Mouse (Mus musculus): ENCODE data around the gene Slc25a48. TPM values are rescaled to one million over a fixed set of nuclear protein-coding genes. Genes with fewer than 3 reads are reported as not detected.

Gene Slc25a48
- polyA plus RNA-seq, 1 experiment from 2014 or later = 0.11 TPM

DNA sequence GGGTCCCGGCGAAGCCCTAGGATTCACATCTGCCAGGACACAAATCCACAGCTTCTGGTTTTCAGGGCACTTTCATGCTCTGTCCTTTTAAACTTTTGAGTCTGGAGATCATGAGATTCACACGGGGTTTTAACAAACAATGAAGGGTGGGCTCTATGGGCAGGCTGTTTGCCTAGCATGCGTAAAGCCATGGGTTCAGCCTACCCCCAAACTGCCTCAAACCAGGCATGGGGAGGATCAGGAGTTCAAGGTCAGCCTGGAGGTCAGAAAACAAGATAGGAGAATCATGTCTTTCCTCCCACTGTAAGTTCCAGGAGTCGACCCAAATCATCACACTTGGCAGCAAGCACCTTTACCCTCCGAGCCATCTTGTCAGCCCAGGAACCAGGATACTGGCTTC is 18.6 kb upstream of the Slc25a48 start:
- H3K27ac ChIP-seq (replicated peaks; ENCODE audit: low read depth, low read length) = no peak overlapping the region
- peaks cover 6% of the 10 kb centered on the region for H3K4me1 ChIP-seq (ENCODE audit: control insufficient read depth, insufficient read depth, low read length)
- H3K4me3 ChIP-seq (replicated peaks; ENCODE audit: low read depth, low read length) = no peak overlapping the region
- WGBS = 82% methylated on average over 6 of the region's 6 CpGs
- no peak overlapping the region for H3K9ac ChIP-seq (replicated peaks; ENCODE audit: low read length)
- no peaks in the 10 kb centered on the region for H3K36me3 ChIP-seq (ENCODE audit: control insufficient read depth, insufficient read depth, low read length)
- DNase-seq (no peak), ATAC-seq (ENCODE audit: low FRiP score, low TSS enrichment) (no peak)
- no peak overlapping the region for H3K4me2 ChIP-seq (ENCODE audit: low read length)
- H3K27me3 ChIP-seq (ENCODE audit: control insufficient read depth, insufficient read depth, low read length) = no peaks in the 10 kb centered on the region; the same call in none of the 2 replicates
- no peaks in the 10 kb centered on the region for H3K9me3 ChIP-seq (ENCODE audit: control insufficient read depth, low read length)

DNA sequence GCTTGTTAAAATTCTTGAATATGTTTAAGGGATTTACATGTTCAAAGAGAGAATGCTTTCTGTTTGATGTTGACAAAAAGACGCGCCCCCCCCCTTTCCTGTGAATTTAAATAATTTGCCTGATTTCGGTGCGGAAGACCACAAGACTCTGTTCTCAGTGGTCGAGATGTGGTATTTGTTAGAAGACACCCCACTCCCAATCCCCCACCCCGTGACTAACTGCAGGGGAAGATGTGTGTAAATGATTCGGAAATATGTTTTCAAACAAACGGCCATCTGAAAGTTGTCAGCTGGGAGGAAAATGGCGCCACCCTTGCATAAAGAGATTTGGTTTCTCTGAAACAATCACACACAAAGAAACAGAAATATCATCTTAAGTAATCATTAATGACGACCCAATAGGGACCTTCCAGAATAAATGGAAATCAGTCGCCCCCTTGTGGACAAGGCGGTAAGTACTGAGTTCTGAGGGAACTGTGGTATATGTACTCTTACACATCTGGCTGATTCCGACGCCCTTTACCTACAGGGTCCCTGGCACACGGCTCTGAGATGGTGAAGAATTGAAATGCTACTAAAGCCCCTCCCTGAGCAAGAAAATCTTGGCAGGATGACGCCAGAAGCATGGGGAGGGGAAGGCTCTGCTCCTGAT is 16.0 kb upstream of the Slc25a48 start:
- Histone ChIP-seq H3K4me2 (ENCODE audit: low read length) (peak overlapping the region; percentile 27; the same call in 1 of the 2 replicates), H3K9ac (replicated peaks; ENCODE audit: low read length) (no peak overlapping the region), H3K27me3 (ENCODE audit: control insufficient read depth, insufficient read depth, low read length) (no peaks in the 10 kb centered on the region; the same call in 1 of the 2 replicates), H3K9me3 (ENCODE audit: control insufficient read depth, low read length) (no peaks in the 10 kb centered on the region), H3K4me3 (replicated peaks; ENCODE audit: low read depth, low read length) (no peak overlapping the region), H3K4me1 (ENCODE audit: control insufficient read depth, insufficient read depth, low read length) (peaks cover 6% of the 10 kb centered on the region), H3K27ac (replicated peaks; ENCODE audit: low read depth, low read length) (no peak overlapping the region), H3K36me3 (ENCODE audit: control insufficient read depth, insufficient read depth, low read length) (no peaks in the 10 kb centered on the region)
- DNase-seq = peak; percentile 93
- 18% methylated on average over 16 of the region's 16 CpGs for WGBS
- 0 out of 2 replicates have a peak, but pooled peaks have one; percentile 55 for ATAC-seq (ENCODE audit: low FRiP score, low TSS enrichment)

DNA sequence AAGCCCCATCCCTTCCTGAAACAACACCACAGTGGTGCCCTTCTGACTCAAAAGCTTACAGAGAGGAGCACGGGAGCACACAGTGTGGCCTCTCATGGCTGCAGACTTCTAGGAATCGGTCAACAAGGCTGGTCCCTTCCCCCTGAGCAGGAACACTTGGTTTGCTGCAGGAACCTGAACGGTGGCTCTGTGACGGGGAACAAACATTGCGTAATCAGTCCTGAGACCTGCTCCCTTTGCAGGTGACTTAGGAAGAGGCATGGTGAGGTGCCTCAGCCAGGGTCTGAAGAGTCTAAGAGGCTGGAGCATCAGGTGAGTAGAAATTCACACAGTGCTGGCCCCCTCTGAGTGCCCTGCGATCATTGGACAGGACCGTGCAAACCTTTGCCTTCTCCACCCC is 12.2 kb upstream of the Slc25a48 start:
- Histone ChIP-seq H3K27ac (replicated peaks; ENCODE audit: low read depth, low read length) (no peak overlapping the region), H3K36me3 (ENCODE audit: control insufficient read depth, insufficient read depth, low read length) (no peaks in the 10 kb centered on the region), H3K4me3 (replicated peaks; ENCODE audit: low read depth, low read length) (no peak overlapping the region), H3K27me3 (ENCODE audit: control insufficient read depth, insufficient read depth, low read length) (no peaks in the 10 kb centered on the region), H3K9me3 (ENCODE audit: control insufficient read depth, low read length) (no peaks in the 10 kb centered on the region), H3K4me1 (ENCODE audit: control insufficient read depth, insufficient read depth, low read length) (peaks cover 6% of the 10 kb centered on the region), H3K4me2 (ENCODE audit: low read length) (no peak overlapping the region), H3K9ac (replicated peaks; ENCODE audit: low read length) (no peak overlapping the region)
- 91% methylated on average over 7 of the region's 7 CpGs for WGBS
- DNase-seq (no peak), ATAC-seq (ENCODE audit: low FRiP score, low TSS enrichment) (no peak)

DNA sequence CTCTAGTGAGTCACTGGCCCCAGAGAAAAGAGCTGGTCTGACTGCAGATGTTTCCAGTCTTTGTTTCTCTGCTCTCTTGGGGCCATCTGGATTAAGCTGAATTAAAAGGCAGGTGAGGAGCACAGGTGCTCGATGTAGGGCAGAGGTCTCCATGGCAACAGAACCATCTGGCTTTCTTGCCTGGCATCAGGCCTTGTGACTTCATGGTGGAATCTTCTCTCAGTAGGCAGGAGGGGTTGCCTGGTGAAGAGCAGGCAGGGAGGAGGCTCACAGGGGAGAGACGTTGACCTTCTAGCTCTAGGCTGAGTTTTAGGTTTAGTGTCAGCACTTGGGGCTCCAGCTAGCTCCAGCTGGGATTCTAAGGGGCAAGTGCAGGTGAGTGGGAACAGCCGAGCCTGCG is 11.8 kb upstream of the Slc25a48 start, which contains the start of gene Gm3045:
Gene Gm3045 (plus strand): TSS at position 230 of the 400 bp plus-strand sequence.
- Histone ChIP-seq H3K27me3 (ENCODE audit: control insufficient read depth, insufficient read depth, low read length) (no peaks in the 10 kb centered on the region), H3K4me2 (ENCODE audit: low read length) (no peak within 1 kb of the TSS), H3K9ac (replicated peaks; ENCODE audit: low read length) (no peak within 1 kb of the TSS), H3K4me3 (replicated peaks; ENCODE audit: low read depth, low read length) (no peak within 1 kb of the TSS), H3K27ac (replicated peaks; ENCODE audit: low read depth, low read length) (no peak within 1 kb of the TSS), H3K36me3 (ENCODE audit: control insufficient read depth, insufficient read depth, low read length) (no peaks in the 10 kb centered on the region), H3K9me3 (ENCODE audit: control insufficient read depth, low read length) (no peaks in the 10 kb centered on the region), H3K4me1 (ENCODE audit: control insufficient read depth, insufficient read depth, low read length) (peaks cover 6% of the 10 kb centered on the region)
- 73% methylated on average over 4 of the region's 4 CpGs for WGBS
- peak; percentile 30 for DNase-seq
- ATAC-seq (ENCODE audit: low FRiP score, low TSS enrichment) = no peak

DNA sequence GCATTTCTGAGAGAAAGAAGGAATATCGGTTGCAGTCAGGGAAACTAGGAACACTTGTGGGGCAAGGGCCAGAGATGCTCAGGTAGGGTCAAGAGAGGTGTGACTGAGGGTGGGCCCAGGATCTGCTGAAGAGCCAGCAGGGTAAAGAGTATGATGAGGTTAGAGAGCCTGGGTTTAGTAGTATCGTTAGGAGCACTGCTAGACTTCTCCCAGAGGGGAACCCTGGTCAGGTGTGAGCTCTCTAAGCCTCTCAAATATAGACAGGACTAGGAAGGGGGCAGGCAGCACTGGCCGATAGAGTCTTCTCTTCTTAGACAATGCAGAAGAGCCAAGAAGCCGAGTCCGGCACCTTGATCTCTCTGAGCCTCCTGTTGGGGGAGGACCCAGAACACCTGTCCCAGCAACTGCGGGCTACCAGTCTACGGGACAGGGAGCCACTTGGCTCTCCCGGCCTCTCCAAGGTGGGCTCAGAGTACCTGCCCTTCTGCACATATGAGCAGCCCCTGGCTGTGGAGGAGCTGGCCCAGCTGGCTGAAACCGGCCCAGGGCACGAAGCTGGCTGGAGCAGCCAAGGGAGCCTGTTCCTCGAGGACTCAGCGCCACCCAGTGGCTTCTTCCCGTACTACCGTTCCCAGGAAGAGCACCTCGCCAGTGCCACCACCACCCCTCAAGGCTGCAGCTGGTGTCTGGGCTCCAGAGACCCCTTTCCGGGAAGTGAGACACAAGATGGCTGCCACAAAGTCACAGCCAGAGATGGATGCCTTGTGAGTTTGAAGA is 9.2 kb upstream of the Slc25a48 start:
- Histone ChIP-seq H3K9me3 (ENCODE audit: control insufficient read depth, low read length) (no peaks in the 10 kb centered on the region), H3K27ac (replicated peaks; ENCODE audit: low read depth, low read length) (no peak overlapping the region), H3K4me1 (ENCODE audit: control insufficient read depth, insufficient read depth, low read length) (0 out of 2 replicates have a peak, but pooled peaks cover 2% of the 10 kb centered on the region), H3K36me3 (ENCODE audit: control insufficient read depth, insufficient read depth, low read length) (no peaks in the 10 kb centered on the region), H3K9ac (replicated peaks; ENCODE audit: low read length) (no peak overlapping the region), H3K27me3 (ENCODE audit: control insufficient read depth, insufficient read depth, low read length) (no peaks in the 10 kb centered on the region), H3K4me3 (replicated peaks; ENCODE audit: low read depth, low read length) (no peak overlapping the region), H3K4me2 (ENCODE audit: low read length) (no peak overlapping the region)
- ATAC-seq (ENCODE audit: low FRiP score, low TSS enrichment) = peak; percentile 62; the same call in 1 of the 2 replicates
- WGBS = 32% methylated on average over 16 of the region's 16 CpGs
- peak; percentile 91 for DNase-seq

DNA sequence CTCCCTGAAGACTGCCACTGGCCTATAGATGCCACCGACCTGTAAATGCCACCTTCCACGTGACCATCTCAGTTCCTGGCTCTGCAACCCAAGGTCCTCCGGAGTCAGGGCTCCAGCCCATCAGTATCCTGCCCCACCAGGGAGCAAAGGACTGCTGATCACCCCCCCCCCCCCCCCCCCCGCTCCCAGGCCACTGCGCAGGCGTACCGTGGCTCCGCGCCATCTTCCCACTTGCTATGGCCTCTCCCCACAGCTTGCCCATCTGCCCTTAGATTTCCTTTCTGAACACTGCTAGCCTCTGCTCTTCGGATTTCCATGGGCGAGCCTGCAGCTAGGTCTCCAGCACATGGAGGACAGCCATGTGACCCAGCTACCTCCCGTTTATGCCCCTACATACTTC is 5.7 kb upstream of the Slc25a48 start:
- ATAC-seq (ENCODE audit: low FRiP score, low TSS enrichment) (no peak), DNase-seq (no peak)
- H3K4me2 ChIP-seq (ENCODE audit: low read length) = no peak overlapping the region
- H3K9me3 ChIP-seq (ENCODE audit: control insufficient read depth, low read length) = no peaks in the 10 kb centered on the region
- no peak overlapping the region for H3K27ac ChIP-seq (replicated peaks; ENCODE audit: low read depth, low read length)
- no peaks in the 10 kb centered on the region for H3K36me3 ChIP-seq (ENCODE audit: control insufficient read depth, insufficient read depth, low read length)
- no peak overlapping the region for H3K4me3 ChIP-seq (replicated peaks; ENCODE audit: low read depth, low read length)
- 0 out of 2 replicates have a peak, but pooled peaks cover 3% of the 10 kb centered on the region for H3K4me1 ChIP-seq (ENCODE audit: control insufficient read depth, insufficient read depth, low read length)
- WGBS = 86% methylated on average over 11 of the region's 12 CpGs
- H3K9ac ChIP-seq (replicated peaks; ENCODE audit: low read length) = no peak overlapping the region
- peaks cover 16% of the 10 kb centered on the region for H3K27me3 ChIP-seq (ENCODE audit: control insufficient read depth, insufficient read depth, low read length)

DNA sequence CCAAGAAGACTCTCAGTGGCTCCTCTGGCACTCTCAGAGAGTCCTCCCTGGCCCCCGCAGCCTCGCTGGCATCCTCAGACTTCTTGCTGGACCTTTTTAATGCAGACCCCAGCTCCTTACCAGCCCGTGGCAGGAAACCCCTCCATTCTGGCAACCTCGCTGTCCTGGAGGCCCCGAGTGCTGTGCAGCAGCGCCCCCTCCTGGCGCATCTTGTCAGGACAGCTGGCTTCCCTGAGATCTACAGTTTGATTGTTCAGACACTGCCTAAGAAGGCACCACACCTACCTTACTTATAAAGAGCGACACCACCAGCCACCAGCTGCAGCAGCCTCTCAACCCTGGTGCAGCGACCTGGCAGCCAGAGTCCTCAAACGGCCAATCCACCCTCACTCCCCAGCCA is 4.7 kb upstream of the Slc25a48 start:
- Histone ChIP-seq H3K27me3 (ENCODE audit: control insufficient read depth, insufficient read depth, low read length) (peaks cover 26% of the 10 kb centered on the region), H3K9ac (replicated peaks; ENCODE audit: low read length) (no peak overlapping the region), H3K9me3 (ENCODE audit: control insufficient read depth, low read length) (no peaks in the 10 kb centered on the region), H3K36me3 (ENCODE audit: control insufficient read depth, insufficient read depth, low read length) (no peaks in the 10 kb centered on the region), H3K4me2 (ENCODE audit: low read length) (no peak overlapping the region), H3K27ac (replicated peaks; ENCODE audit: low read depth, low read length) (no peak overlapping the region), H3K4me3 (replicated peaks; ENCODE audit: low read depth, low read length) (no peak overlapping the region), H3K4me1 (ENCODE audit: control insufficient read depth, insufficient read depth, low read length) (peaks cover 9% of the 10 kb centered on the region)
- 13% methylated on average over 10 of the region's 10 CpGs for WGBS
- no peak for ATAC-seq (ENCODE audit: low FRiP score, low TSS enrichment)
- DNase-seq = peak; percentile 85

DNA sequence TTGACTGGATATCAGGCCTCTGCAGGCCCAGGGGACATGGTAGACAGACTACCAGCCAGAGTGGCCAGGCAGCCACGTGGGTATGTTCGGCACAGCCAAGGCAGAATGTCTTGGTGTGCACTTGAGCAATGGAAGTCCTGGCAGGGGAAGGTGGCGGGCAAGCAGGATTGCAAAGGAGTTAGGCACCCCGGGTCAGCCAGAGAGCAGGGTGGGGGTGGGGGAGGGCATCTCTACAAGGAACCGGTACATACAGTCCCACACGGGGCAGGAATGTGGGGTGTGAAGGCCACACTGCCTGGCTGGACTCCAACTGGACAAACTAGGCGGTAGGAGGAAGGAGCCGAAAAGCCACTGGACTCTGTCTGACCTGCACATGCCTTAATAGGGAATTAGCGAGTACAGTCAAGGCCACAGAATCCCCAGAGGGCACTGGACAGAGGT is 3.8 kb upstream of the Slc25a48 start:
- 81% methylated on average over 9 of the region's 9 CpGs for WGBS
- Histone ChIP-seq H3K27me3 (ENCODE audit: control insufficient read depth, insufficient read depth, low read length) (peaks cover 35% of the 10 kb centered on the region), H3K9ac (replicated peaks; ENCODE audit: low read length) (no peak overlapping the region)

More for the DNA sequence above, 3.8 kb upstream of the Slc25a48 start:
- no peaks in the 10 kb centered on the region for H3K36me3 ChIP-seq (ENCODE audit: control insufficient read depth, insufficient read depth, low read length)
- ATAC-seq (ENCODE audit: low FRiP score, low TSS enrichment) = no peak
- H3K9me3 ChIP-seq (ENCODE audit: control insufficient read depth, low read length) = no peaks in the 10 kb centered on the region
- DNase-seq = no peak
- peaks cover 11% of the 10 kb centered on the region for H3K4me1 ChIP-seq (ENCODE audit: control insufficient read depth, insufficient read depth, low read length)
- H3K4me3 ChIP-seq (replicated peaks; ENCODE audit: low read depth, low read length) = no peak overlapping the region
- no peak overlapping the region for H3K4me2 ChIP-seq (ENCODE audit: low read length)
- no peak overlapping the region for H3K27ac ChIP-seq (replicated peaks; ENCODE audit: low read depth, low read length)
